Mouse (Mus musculus) C2C12 (cell line): Measurements from ENCODE around the gene AC134908.4.

Experiments used
- CTCF ChIP-seq: IDR thresholded peaks from one replicate; pipeline ENCODE4 v1.5.1; 2011; ENCODE audit not compliant: control insufficient read depth, insufficient read depth, insufficient read length
- MAX ChIP-seq: IDR thresholded peaks from one replicate; pipeline ENCODE4 v1.6.1; 2011; ENCODE audit warnings: mild to moderate bottlenecking, control low read depth
- USF1 ChIP-seq: IDR thresholded peaks from one replicate; pipeline ENCODE4 v1.6.1; 2011; ENCODE audit warnings: low read depth, mild to moderate bottlenecking, control low read depth, moderate library complexity

GRCm38 (mm10) chr17:25806507-25806906, 11.0 kb upstream of the AC134908.4 start:
- TF ChIP-seq USF1 (no peak), MAX (no peak), CTCF (no peak)
